Mouse (Mus musculus) MEL (cell line): ENCODE results near the gene Cpeb4. TPM values are rescaled to one million over a fixed set of nuclear protein-coding genes. Genes with fewer than 3 reads are reported as not detected.

Source experiments
- DNase-seq: peaks from one replicate; pipeline ENCODE4 v3.0.0; 2011; ENCODE audit warnings: low read depth, low spot score
- H3K27ac ChIP-seq: 2 replicates; pipeline ENCODE4 v1.5.1; 2012; ENCODE audit warnings: low read depth, mild to moderate bottlenecking, control low read depth, low read length, moderate library complexity; ENCODE audit not compliant: control insufficient read depth
- H3K27me3 ChIP-seq, 2 experiments: fragments of 150-350 bp in 1 of 2; sonication (generic) in 1 of 2; 2 replicates each; pipeline ENCODE4 v1.6.1; 2012; ENCODE audit warnings: low read length in 2 of 2, mild to moderate bottlenecking in 2 of 2, improper control_type of control experiment in 1 of 2, moderate library complexity in 1 of 2; ENCODE audit not compliant: insufficient read depth in 2 of 2, control insufficient read depth in 1 of 2
- H3K36me3 ChIP-seq, 2 experiments: 2 replicates each; pipeline ENCODE4 v1.6.1; 2012 to 2014; ENCODE audit warnings: low read length in 2 of 2, improper control_type of control experiment in 1 of 2, inconsistent platforms in 1 of 2, mild to moderate bottlenecking in 1 of 2; ENCODE audit not compliant: insufficient read depth in 2 of 2, control insufficient read depth in 1 of 2
- H3K4me1 ChIP-seq, 2 experiments: fragments of 150-350 bp in 1 of 2; sonication (generic) in 1 of 2; 2 replicates each; pipeline ENCODE4 v1.6.1; 2012; ENCODE audit warnings: low read length in 2 of 2, improper control_type of control experiment in 1 of 2, mild to moderate bottlenecking in 1 of 2; ENCODE audit not compliant: insufficient read depth in 2 of 2, control insufficient read depth in 1 of 2
- H3K4me3 ChIP-seq, 2 experiments: fragments of 150-350 bp in 1 of 2; sonication (generic) in 1 of 2; 2 replicates each; pipeline ENCODE4 v1.5.1; 2012; ENCODE audit warnings: low read depth in 2 of 2, low read length in 2 of 2, mild to moderate bottlenecking in 2 of 2, moderate library complexity in 2 of 2, control low read depth in 1 of 2, improper control_type of control experiment in 1 of 2; ENCODE audit not compliant: control insufficient read depth in 1 of 2, insufficient read depth in 1 of 2
- H3K79me2 ChIP-seq: 2 replicates; pipeline ENCODE4 v1.6.1; 2012; ENCODE audit warnings: mild to moderate bottlenecking, low read length, moderate library complexity; ENCODE audit not compliant: control insufficient read depth, poor library complexity, insufficient read depth
- H3K9ac ChIP-seq: 2 replicates; pipeline ENCODE4 v1.6.1; 2012; ENCODE audit warnings: low read depth, mild to moderate bottlenecking, control low read depth, low read length, moderate library complexity; ENCODE audit not compliant: control insufficient read depth, poor library complexity, severe bottlenecking
- H3K9me3 ChIP-seq: fragments of 150-350 bp; sonication (generic); replicated peaks from 2 replicates; pipeline ENCODE4 v1.6.1; 2012; ENCODE audit warnings: mild to moderate bottlenecking, low read length, improper control_type of control experiment, moderate library complexity; ENCODE audit not compliant: insufficient read depth
- CHD2 ChIP-seq: IDR thresholded peaks from 2 replicates; pipeline ENCODE4 v1.6.1; 2011; ENCODE audit warnings: low read length, improper control_type of control experiment
- CTCF ChIP-seq, 3 experiments: IDR thresholded peaks in 2 of 3; conservative IDR thresholded peaks in 1 of 3; 2 replicates each; pipeline ENCODE4 v1.5.1; 2011 to 2012; ENCODE audit warnings: low read length in 3 of 3, low read depth in 2 of 3, mild to moderate bottlenecking in 2 of 3, improper control_type of control experiment in 1 of 3, inconsistent platforms in 1 of 3, mixed read lengths in 1 of 3, moderate library complexity in 1 of 3; ENCODE audit not compliant: control insufficient read depth in 1 of 3, insufficient read depth in 1 of 3, poor library complexity in 1 of 3, severe bottlenecking in 1 of 3
- E2F4 ChIP-seq: IDR thresholded peaks from 2 replicates; pipeline ENCODE4 v1.6.1; 2011; ENCODE audit warnings: low read depth, low read length, improper control_type of control experiment, borderline replicate concordance
- EP300 ChIP-seq, 2 experiments: IDR thresholded peaks; 2 replicates each; pipeline ENCODE4 v1.6.1; 2011; ENCODE audit warnings: improper control_type of control experiment in 2 of 2, low read length in 2 of 2, low read depth in 1 of 2, mild to moderate bottlenecking in 1 of 2
- GABPA ChIP-seq: IDR thresholded peaks from 2 replicates; pipeline ENCODE4 v1.6.1; 2012; ENCODE audit warnings: low read depth, mild to moderate bottlenecking, inconsistent platforms, low read length, improper control_type of control experiment, moderate library complexity
- GATA1 ChIP-seq: IDR thresholded peaks from 2 replicates; pipeline ENCODE4 v1.6.1; 2011; ENCODE audit warnings: low read depth, low read length, improper control_type of control experiment
- MAZ ChIP-seq: IDR thresholded peaks from 2 replicates; pipeline ENCODE4 v1.6.1; 2012; ENCODE audit warnings: low read depth, mild to moderate bottlenecking, inconsistent platforms, low read length, improper control_type of control experiment
- MYB ChIP-seq: IDR thresholded peaks from 2 replicates; pipeline ENCODE4 v1.6.1; 2011; ENCODE audit warnings: mild to moderate bottlenecking, low read depth, low read length, improper control_type of control experiment
- NRF1 ChIP-seq: IDR thresholded peaks from 2 replicates; pipeline ENCODE4 v1.6.1; 2014; ENCODE audit warnings: low read depth, mild to moderate bottlenecking, inconsistent platforms, low read length, improper control_type of control experiment, moderate library complexity; ENCODE audit not compliant: poor library complexity, insufficient read depth, severe bottlenecking
- POLR2A ChIP-seq, 2 experiments: IDR thresholded peaks; 2 replicates each; pipeline ENCODE4 v1.6.1; 2011 to 2012; ENCODE audit warnings: low read length in 2 of 2, mild to moderate bottlenecking in 2 of 2, control low read depth in 1 of 2, improper control_type of control experiment in 1 of 2, low read depth in 1 of 2, moderate library complexity in 1 of 2; ENCODE audit not compliant: control insufficient read depth in 1 of 2, insufficient read depth in 1 of 2, poor library complexity in 1 of 2
- POLR2AphosphoS5 ChIP-seq: IDR thresholded peaks from 2 replicates; pipeline ENCODE4 v1.6.1; 2012; ENCODE audit warnings: low read depth, borderline replicate concordance, mild to moderate bottlenecking, inconsistent platforms, low read length, moderate library complexity, mixed read lengths
- RCOR1 ChIP-seq: IDR thresholded peaks from 2 replicates; pipeline ENCODE4 v1.6.1; 2012; ENCODE audit warnings: low read depth, mild to moderate bottlenecking, inconsistent platforms, low read length, improper control_type of control experiment
- SIN3A ChIP-seq: IDR thresholded peaks from 2 replicates; pipeline ENCODE4 v1.6.1; 2012; ENCODE audit warnings: low read length, improper control_type of control experiment, inconsistent platforms
- SMC3 ChIP-seq: IDR thresholded peaks from 2 replicates; pipeline ENCODE4 v1.6.1; 2011; ENCODE audit warnings: low read depth, low read length, improper control_type of control experiment
- TAL1 ChIP-seq: IDR thresholded peaks from 2 replicates; pipeline ENCODE4 v1.6.1; 2012; ENCODE audit warnings: mild to moderate bottlenecking, inconsistent platforms, low read length, moderate library complexity, mixed read lengths
- TCF12 ChIP-seq: IDR thresholded peaks from 2 replicates; pipeline ENCODE4 v1.6.1; 2014; ENCODE audit warnings: low read depth, mild to moderate bottlenecking, inconsistent platforms, low read length, improper control_type of control experiment, moderate library complexity
- UBTF ChIP-seq: IDR thresholded peaks from 2 replicates; pipeline ENCODE4 v1.6.1; 2012; ENCODE audit warnings: low read depth, mild to moderate bottlenecking, inconsistent platforms, low read length, improper control_type of control experiment, moderate library complexity, borderline replicate concordance; ENCODE audit not compliant: insufficient read depth
- USF2 ChIP-seq, 2 experiments: IDR thresholded peaks; 2 replicates each; pipeline ENCODE4 v1.6.1; 2011 to 2012; ENCODE audit warnings: improper control_type of control experiment in 2 of 2, low read length in 2 of 2, borderline replicate concordance in 1 of 2, inconsistent platforms in 1 of 2, low read depth in 1 of 2, mild to moderate bottlenecking in 1 of 2; ENCODE audit not compliant: insufficient read depth in 1 of 2
- ZMIZ1 ChIP-seq: IDR thresholded peaks from 2 replicates; pipeline ENCODE4 v1.6.1; 2012; ENCODE audit warnings: low read depth, mild to moderate bottlenecking, inconsistent platforms, low read length, improper control_type of control experiment, moderate library complexity
- ZNF384 ChIP-seq: IDR thresholded peaks from 2 replicates; pipeline ENCODE4 v1.6.1; 2012; ENCODE audit warnings: low read depth, mild to moderate bottlenecking, inconsistent platforms, low read length, improper control_type of control experiment
- polyA plus RNA-seq, 2 experiments: library from polyadenylated mRNA; stranded (reverse) in 1 of 2; unstranded in 1 of 2; fragments of >175 nt in 1 of 2; fragments of >200 nt in 1 of 2; gene quantifications; 2 replicates each; pipeline versions ENCODE4 v1.2.1 to v1.2.4; 2012; ENCODE audit warnings: low replicate concordance in 2 of 2, low read depth in 1 of 2; ENCODE audit not compliant: insufficient read length in 2 of 2, insufficient read depth in 1 of 2, missing spikeins in 1 of 2
- total RNA-seq: library from RNA; depleted of rRNA; stranded (reverse); fragments of 300-350 nt; gene quantifications from 2 replicates; pipeline ENCODE4 v1.2.3, GENCODE M21; 2012

Gene Cpeb4
- total and polyA plus RNA-seq, 3 experiments: 3.8 to 4.9 TPM; not detected in 1

GRCm38 (mm10) chr11:31874071-31874470 lies 2.1 kb downstream of the Cpeb4 start:
- no peak overlapping the region for H3K27ac ChIP-seq
- peaks cover 16% of the 10 kb centered on the region for H3K79me2 ChIP-seq
- H3K4me1 ChIP-seq: peaks cover 13 to 27% of the 10 kb centered on the region in 2 experiments
- no peaks in the 10 kb centered on the region for H3K9me3 ChIP-seq
- DNase-seq: no peak
- H3K9ac ChIP-seq: peak overlapping the region; percentile 12; the same call in 1 of the 2 replicates
- no peak for TF ChIP-seq NRF1
- no peak for TF ChIP-seq UBTF
- no peak for TF ChIP-seq CTCF (IDR thresholded peaks at IDR 0.05 in 2 of 3, conservative IDR thresholded peaks at IDR 0.05 in 1 of 3; ENCODE audit: control insufficient read depth in 1 of 3, insufficient read depth in 1 of 3, low read depth in 2 of 3, low read length in 3 of 3, poor library complexity in 1 of 3, severe bottlenecking in 1 of 3)
- TF ChIP-seq EP300 (IDR thresholded peaks at IDR 0.05; ENCODE audit: low read depth in 1 of 2, low read length in 2 of 2): no peak
- TF ChIP-seq USF2 (IDR thresholded peaks at IDR 0.05; ENCODE audit: borderline replicate concordance in 1 of 2, insufficient read depth in 1 of 2, low read depth in 1 of 2, low read length in 2 of 2): no peak
- TF ChIP-seq SIN3A: no peak
- TF ChIP-seq GABPA: no peak
- TF ChIP-seq CHD2: no peak
- TF ChIP-seq ZNF384: no peak
- TF ChIP-seq RCOR1: no peak
- TF ChIP-seq MYB: no peak
- TF ChIP-seq MAZ: no peak
- peaks cover 0 to 33% of the 10 kb centered on the region in 2 experiments; a peak in 2 of 4 replicates for H3K36me3 ChIP-seq
- no peaks in the 10 kb centered on the region for H3K27me3 ChIP-seq
- no peak overlapping the region for H3K4me3 ChIP-seq

GRCm38 (mm10) chr11:31883671-31884070 lies 11.7 kb downstream of the Cpeb4 start:
- H3K79me2 ChIP-seq: no peaks in the 10 kb centered on the region
- no peak overlapping the region for H3K27ac ChIP-seq
- no peak for TF ChIP-seq CTCF (IDR thresholded peaks at IDR 0.05 in 2 of 3, conservative IDR thresholded peaks at IDR 0.05 in 1 of 3; ENCODE audit: control insufficient read depth in 1 of 3, insufficient read depth in 1 of 3, low read depth in 2 of 3, low read length in 3 of 3, poor library complexity in 1 of 3, severe bottlenecking in 1 of 3)
- TF ChIP-seq ZMIZ1: no peak
- TF ChIP-seq EP300 (IDR thresholded peaks at IDR 0.05; ENCODE audit: low read depth in 1 of 2, low read length in 2 of 2): peak; percentile 36 to 54; a peak in 3 of 4 replicates
- no peak for TF ChIP-seq E2F4
- no peak for TF ChIP-seq POLR2A (IDR thresholded peaks at IDR 0.05; ENCODE audit: control insufficient read depth in 1 of 2, insufficient read depth in 1 of 2, low read depth in 1 of 2, low read length in 2 of 2, poor library complexity in 1 of 2)
- TF ChIP-seq MAZ: no peak
- peak; percentile 74; the same call in 1 of the 2 replicates for TF ChIP-seq TCF12
- TF ChIP-seq RCOR1: peak; percentile 34; the same call in 1 of the 2 replicates
- TF ChIP-seq POLR2AphosphoS5: no peak
- TF ChIP-seq TAL1: peak; percentile 9; the same call in 1 of the 2 replicates
- no peak for TF ChIP-seq SMC3
- peak; percentile 57 for TF ChIP-seq GATA1
- peaks cover 0 to 10% of the 10 kb centered on the region in 2 experiments; a peak in 2 of 4 replicates for H3K4me1 ChIP-seq
- H3K9me3 ChIP-seq: no peaks in the 10 kb centered on the region; the same call in 1 of the 2 replicates
- no peak overlapping the region for H3K9ac ChIP-seq
- no peak overlapping the region for H3K4me3 ChIP-seq
- H3K36me3 ChIP-seq: peaks cover 2 to 10% of the 10 kb centered on the region in 2 experiments; a peak in 2 of 4 replicates
- no peaks in the 10 kb centered on the region for H3K27me3 ChIP-seq
- no peak for DNase-seq
